Mouse (Mus musculus): Measurements from ENCODE around the gene Tmem30b. TPM values are rescaled to one million over a fixed set of nuclear protein-coding genes. Genes with fewer than 3 reads are reported as not detected.

Tmem30b gene
- polyA plus RNA-seq, 1 experiment from 2014 or later = 1.8 TPM

GRCm38 (mm10) chr12:73500689-73501326, 45.4 kb downstream of the Tmem30b start:
- Histone ChIP-seq H3K27me3 (replicated peaks) (no peaks in the 10 kb centered on the region), H3K4me1 (peaks cover 8% of the 10 kb centered on the region), H3K9ac (no peak overlapping the region), H3K9me3 (no peaks in the 10 kb centered on the region), H3K4me3 (no peak overlapping the region), H3K27ac (no peak overlapping the region), H3K36me3 (no peaks in the 10 kb centered on the region), H3K4me2 (replicated peaks) (no peak overlapping the region)
- WGBS = 37% methylated on average over 5 of the region's 5 CpGs
- ATAC-seq (ENCODE audit: low FRiP score, low read depth) = no peak

DNA sequence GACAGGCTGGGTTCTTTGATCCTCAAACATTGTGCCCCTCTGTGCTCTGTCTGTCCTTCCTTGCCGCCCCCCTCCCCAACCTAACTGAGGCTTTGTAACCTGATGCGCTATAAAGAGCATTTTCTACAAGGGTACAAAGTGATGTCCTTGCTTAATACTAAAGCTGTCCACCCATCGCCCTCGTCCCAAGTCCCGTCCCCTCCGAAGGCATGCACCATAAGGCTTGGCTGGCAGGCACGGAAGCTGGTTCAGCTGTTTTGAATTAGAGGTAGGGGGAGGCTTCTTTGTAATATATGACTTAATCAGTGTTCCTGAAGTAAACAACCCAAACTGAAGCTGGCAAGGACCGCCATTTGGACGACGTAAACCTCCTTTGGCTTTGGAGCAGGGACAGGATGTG, 51.0 kb downstream of the Tmem30b start:
- no peak for ATAC-seq (ENCODE audit: low FRiP score, low read depth)
- Histone ChIP-seq H3K9me3 (no peaks in the 10 kb centered on the region), H3K36me3 (no peaks in the 10 kb centered on the region), H3K4me1 (no peaks in the 10 kb centered on the region), H3K27ac (no peak overlapping the region), H3K4me3 (no peak overlapping the region), H3K4me2 (replicated peaks) (no peak overlapping the region), H3K9ac (no peak overlapping the region), H3K27me3 (replicated peaks) (no peaks in the 10 kb centered on the region)
- 80% methylated on average over 10 of the region's 10 CpGs for WGBS

GRCm38 (mm10) chr12:73493929-73494530, 52.2 kb downstream of the Tmem30b start:
- Histone ChIP-seq H3K4me3 (no peak overlapping the region), H3K36me3 (no peaks in the 10 kb centered on the region), H3K27ac (no peak overlapping the region), H3K4me1 (no peaks in the 10 kb centered on the region), H3K9me3 (no peaks in the 10 kb centered on the region), H3K9ac (no peak overlapping the region), H3K27me3 (replicated peaks) (no peaks in the 10 kb centered on the region), H3K4me2 (replicated peaks) (no peak overlapping the region)
- WGBS = 89% methylated on average over 16 of the region's 16 CpGs
- ATAC-seq (ENCODE audit: low FRiP score, low read depth) = no peak

Other genes with a start within 250 kb of the Tmem30b start
- 14.3 and 14.5 TPM in 2 replicates for gene Prkch, start 38.4 kb upstream of the Tmem30b start, polyA plus RNA-seq (2016; fragmentation: Nextera tagmentation; extraction: Ambion mirVana)